9 mouse cellular contexts compared by ENCODE assay signal in genomic region chr17:84258638-84259261, GRCm38 (mm10).
A peak's percentile ranks its signal among the peaks of the same experiment; 100 is the strongest.
DNase-seq lines count a peak whose midpoint lies in the region; ATAC-seq and TF ChIP-seq lines count a peak whose summit lies in the region.
"Had no signal": no experiment of that assay in that cellular context is flagged by ENCODE, and none has a peak within 500 bp of the region (broad histone marks: within the 10 kb centered on the region; RNA-seq: fewer than 3 reads in every experiment).

No protein-coding gene starts in this region.

- no peak for ATAC-seq in heart, embryonic 12.5 days (ENCODE audit: insufficient number of reproducible peaks, low FRiP score)
- ATAC-seq in hematopoietic stem cell, adult 5-6 weeks (replicated peaks in 1 of 2; ENCODE audit: insufficient read depth in 1 of 2, low FRiP score in 2 of 2, low TSS enrichment in 1 of 2, low read depth in 1 of 2, poor library complexity in 2 of 2, severe bottlenecking in 2 of 2): peak; percentile 22 to 33; a peak in 2 of 4 replicates
- peak; percentile 54; the same call in 1 of the 2 replicates for ATAC-seq in limb, embryonic 13.5 days (ENCODE audit: low FRiP score, low read depth)

- peaks cover 4% of the 10 kb centered on the region; the same call in 1 of the 2 replicates for H3K36me3 ChIP-seq in heart, adult 2 months (ENCODE audit: control insufficient read depth, insufficient read depth, low read length)
- no peaks in the 10 kb centered on the region for H3K36me3 ChIP-seq in heart, embryonic 12.5 days
- H3K36me3 ChIP-seq in limb, embryonic 13.5 days: 0 out of 2 replicates have a peak, but pooled peaks cover 4% of the 10 kb centered on the region

- H3K9me3 ChIP-seq in heart, embryonic 12.5 days (replicated peaks): no peaks in the 10 kb centered on the region
- no peaks in the 10 kb centered on the region for H3K9me3 ChIP-seq in limb, embryonic 13.5 days
- H3K9me3 ChIP-seq: megakaryocyte, embryonic 14.5 days had no signal

- TF ChIP-seq EP300 in heart, adult 2 months (IDR thresholded peaks at IDR 0.05; ENCODE audit: insufficient read depth, low read depth, low read length): no peak

- no peaks in the 10 kb centered on the region for H3K27me3 ChIP-seq in heart, adult 2 months (ENCODE audit: control insufficient read depth, insufficient read depth, low read length)
- H3K27me3 ChIP-seq in heart, embryonic 12.5 days (replicated peaks): no peaks in the 10 kb centered on the region
- no peaks in the 10 kb centered on the region for H3K27me3 ChIP-seq in limb, embryonic 13.5 days
- H3K27me3 ChIP-seq: megakaryocyte, embryonic 14.5 days had no signal

- peaks cover 8% of the 10 kb centered on the region for H3K4me1 ChIP-seq in heart, adult 2 months (ENCODE audit: control insufficient read depth, insufficient read depth, low read length)
- H3K4me1 ChIP-seq in heart, embryonic 12.5 days (replicated peaks): peaks cover 31% of the 10 kb centered on the region
- H3K4me1 ChIP-seq in limb, embryonic 13.5 days: peaks cover 67% of the 10 kb centered on the region

- H3K79me2 ChIP-seq in heart, adult 2 months (replicated peaks; ENCODE audit: control insufficient read depth, insufficient read depth, low read length): no peaks in the 10 kb centered on the region

- H3K27ac ChIP-seq in heart, adult 2 months: peak overlapping the region; percentile 27; the same call in 1 of the 2 replicates
- no peak overlapping the region for H3K27ac ChIP-seq in heart, embryonic 12.5 days (ENCODE audit: poor library complexity, severe bottlenecking)
- peak overlapping the region; percentile 91 for H3K27ac ChIP-seq in limb, embryonic 13.5 days

- 0 out of 2 replicates have a peak, but pooled peaks have one; percentile 18 for TF ChIP-seq CTCF in heart, adult 2 months (IDR thresholded peaks at IDR 0.05)

- H3K4me3 ChIP-seq in heart, adult 2 months: no peak overlapping the region
- no peak overlapping the region for H3K4me3 ChIP-seq in heart, embryonic 12.5 days
- H3K4me3 ChIP-seq in limb, embryonic 13.5 days: no peak overlapping the region
- H3K4me3 ChIP-seq: megakaryocyte, embryonic 14.5 days had no signal

- WGBS in heart, adult 2 months: 47% methylated on average over 4 of the region's 4 CpGs
- 54% methylated on average over 4 of the region's 4 CpGs for WGBS in heart, embryonic 12.5 days
- WGBS in limb, embryonic 13.5 days: 28% methylated on average over 4 of the region's 4 CpGs

- H3K9ac ChIP-seq in heart, adult 2 months (ENCODE audit: low read depth, low read length): no peak overlapping the region
- H3K9ac ChIP-seq in heart, embryonic 12.5 days: no peak overlapping the region
- no peak overlapping the region for H3K9ac ChIP-seq in limb, embryonic 13.5 days

- DNase-seq in heart, adult 2 months: peak; percentile 30 to 41
- peak; percentile 37 to 51 for DNase-seq in cerebellum, postnatal 14 days
- no peak for DNase-seq in gastrocnemius, adult 18-20 months (ENCODE audit: low spot score)
- DNase-seq in thymus, adult 18-20 months: no peak
- DNase-seq in kidney, postnatal 4 days: no peak

- intact Hi-C loops in heart, adult 2 months (cut with DNase I): no loop called here

- no peak for TF ChIP-seq POLR2A in heart, adult 2 months (IDR thresholded peaks at IDR 0.05; ENCODE audit: insufficient read depth, low read depth, low read length)

- H3K4me2 ChIP-seq in heart, embryonic 12.5 days: no peak overlapping the region
- H3K4me2 ChIP-seq in limb, embryonic 13.5 days (replicated peaks): no peak overlapping the region

Comparison
In these comparisons a context has a peak if more than half of its experiments do, and no peak if none do; other contexts are left out.
1. DNase-seq: peak in heart, adult 2 months (2 of 2) and cerebellum, postnatal 14 days (2 of 2); none in gastrocnemius, adult 18-20 months (single experiment), thymus, adult 18-20 months (0 of 2) and kidney, postnatal 4 days (0 of 2).